Mouse (Mus musculus): ENCODE measurements around the gene Fam185a. TPM values are rescaled to one million over a fixed set of nuclear protein-coding genes. Genes with fewer than 3 reads are reported as not detected.

The Fam185a gene
- polyA plus RNA-seq, 1 experiment from 2014 or later, result 9.4 TPM

DNA sequence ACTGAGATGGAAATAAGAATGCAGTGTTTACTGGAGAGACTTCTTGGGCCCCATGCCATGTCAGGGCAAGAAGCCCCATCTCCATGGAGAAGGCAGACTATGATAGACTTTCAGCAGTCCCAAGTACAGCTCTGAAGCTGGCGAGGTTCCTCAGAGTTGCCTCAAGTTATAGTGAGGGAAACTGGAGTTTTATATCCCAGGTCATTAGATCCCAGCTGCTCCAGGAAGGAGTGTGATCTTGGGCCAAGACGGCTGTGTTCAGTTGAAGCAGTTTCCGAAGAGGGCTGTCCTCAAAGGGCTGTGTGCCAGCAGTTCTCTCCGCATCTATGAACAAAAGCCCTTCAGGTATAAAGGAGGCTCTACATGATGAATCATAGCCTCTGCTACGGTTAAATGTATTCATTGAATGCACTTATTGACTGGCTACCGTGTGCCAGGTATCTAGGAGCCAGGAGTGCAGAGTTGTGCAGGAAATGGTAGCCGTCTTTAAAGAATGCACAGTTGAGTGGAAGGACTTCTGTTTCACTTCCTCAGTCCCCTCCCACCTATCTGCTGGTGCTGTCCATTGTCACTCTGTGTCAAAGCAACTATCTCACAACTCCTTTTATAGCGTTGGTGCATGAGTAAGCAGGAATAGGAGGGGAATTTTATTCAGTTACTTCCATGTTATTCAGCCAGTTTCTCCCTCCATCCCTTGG, 16.2 kb downstream of the Fam185a start:
- peak; percentile 74 for ATAC-seq (ENCODE audit: low read depth)
- WGBS, result 59% methylated on average over 8 of the region's 8 CpGs
- Histone ChIP-seq H3K36me3 (ENCODE audit: control insufficient read depth, insufficient read depth, low read length) (no peaks in the 10 kb centered on the region), H3K9ac (replicated peaks; ENCODE audit: low read depth, low read length) (no peak overlapping the region), H3K27ac (ENCODE audit: low read depth, low read length) (no peak overlapping the region), H3K4me3 (ENCODE audit: low read depth, low read length) (no peak overlapping the region), H3K4me2 (ENCODE audit: low read depth, low read length) (no peak overlapping the region), H3K27me3 (ENCODE audit: control insufficient read depth, insufficient read depth, low read length) (no peaks in the 10 kb centered on the region), H3K9me3 (ENCODE audit: control insufficient read depth, low read length) (no peaks in the 10 kb centered on the region), H3K4me1 (ENCODE audit: control insufficient read depth, insufficient read depth, low read length) (no peaks in the 10 kb centered on the region)

GRCm38 (mm10) chr5:21467387-21467786, 42.6 kb downstream of the Fam185a start:
- H3K4me1 ChIP-seq (ENCODE audit: control insufficient read depth, insufficient read depth, low read length), result no peaks in the 10 kb centered on the region
- no peak overlapping the region for H3K4me2 ChIP-seq (ENCODE audit: low read depth, low read length)
- H3K27ac ChIP-seq (ENCODE audit: low read depth, low read length), result no peak overlapping the region
- no peak overlapping the region for H3K9ac ChIP-seq (replicated peaks; ENCODE audit: low read depth, low read length)
- no peaks in the 10 kb centered on the region for H3K27me3 ChIP-seq (ENCODE audit: control insufficient read depth, insufficient read depth, low read length)
- H3K4me3 ChIP-seq (ENCODE audit: low read depth, low read length), result no peak overlapping the region
- no peak for ATAC-seq (ENCODE audit: low read depth)
- H3K36me3 ChIP-seq (ENCODE audit: control insufficient read depth, insufficient read depth, low read length), result no peaks in the 10 kb centered on the region
- no peaks in the 10 kb centered on the region for H3K9me3 ChIP-seq (ENCODE audit: control insufficient read depth, low read length)
- 79% methylated on average over 7 of the region's 7 CpGs for WGBS

- H3K36me3 ChIP-seq (ENCODE audit: control insufficient read depth, insufficient read depth, low read length), result no peaks in the 10 kb centered on the region
- H3K4me2 ChIP-seq (ENCODE audit: low read depth, low read length), result no peak overlapping the region
- no peak overlapping the region for H3K27ac ChIP-seq (ENCODE audit: low read depth, low read length)
- no peak overlapping the region for H3K4me3 ChIP-seq (ENCODE audit: low read depth, low read length)
- ATAC-seq (ENCODE audit: low read depth), result no peak
- no peak overlapping the region for H3K9ac ChIP-seq (replicated peaks; ENCODE audit: low read depth, low read length)
- no peaks in the 10 kb centered on the region for H3K4me1 ChIP-seq (ENCODE audit: control insufficient read depth, insufficient read depth, low read length)
- no peaks in the 10 kb centered on the region for H3K27me3 ChIP-seq (ENCODE audit: control insufficient read depth, insufficient read depth, low read length)
- 93% methylated on average over 12 of the region's 12 CpGs for WGBS
- no peaks in the 10 kb centered on the region for H3K9me3 ChIP-seq (ENCODE audit: control insufficient read depth, low read length)
These were observed 43.3 kb downstream of the Fam185a start for GRCm38 (mm10) chr5:21468100-21468499.

DNA sequence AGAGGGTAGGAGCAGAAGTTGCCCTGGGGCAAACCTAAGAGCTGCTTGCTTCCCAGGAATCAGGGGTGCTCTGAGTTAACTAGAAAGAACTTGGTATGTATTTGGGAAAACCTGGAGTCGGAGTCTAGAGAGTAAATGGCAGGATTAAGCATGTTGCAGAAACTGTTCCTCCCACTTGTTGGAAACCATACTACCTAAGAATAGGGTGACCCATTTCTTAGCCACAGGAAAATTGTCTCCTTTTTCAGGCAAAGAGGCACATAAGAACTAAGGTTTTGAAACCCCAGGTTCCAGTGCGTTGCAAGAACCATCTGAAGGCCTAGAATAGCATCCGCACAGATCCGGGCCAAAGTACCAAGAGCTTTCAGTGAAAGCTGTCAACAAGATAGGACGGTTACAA, 53.7 kb downstream of the Fam185a start:
- WGBS, result 97% methylated on average over 5 of the region's 5 CpGs
- Histone ChIP-seq H3K4me2 (ENCODE audit: low read depth, low read length) (no peak overlapping the region), H3K4me1 (ENCODE audit: control insufficient read depth, insufficient read depth, low read length) (no peaks in the 10 kb centered on the region), H3K36me3 (ENCODE audit: control insufficient read depth, insufficient read depth, low read length) (no peaks in the 10 kb centered on the region), H3K9ac (replicated peaks; ENCODE audit: low read depth, low read length) (no peak overlapping the region), H3K9me3 (ENCODE audit: control insufficient read depth, low read length) (no peaks in the 10 kb centered on the region), H3K4me3 (ENCODE audit: low read depth, low read length) (no peak overlapping the region), H3K27ac (ENCODE audit: low read depth, low read length) (no peak overlapping the region), H3K27me3 (ENCODE audit: control insufficient read depth, insufficient read depth, low read length) (no peaks in the 10 kb centered on the region)
- ATAC-seq (ENCODE audit: low read depth), result no peak

DNA sequence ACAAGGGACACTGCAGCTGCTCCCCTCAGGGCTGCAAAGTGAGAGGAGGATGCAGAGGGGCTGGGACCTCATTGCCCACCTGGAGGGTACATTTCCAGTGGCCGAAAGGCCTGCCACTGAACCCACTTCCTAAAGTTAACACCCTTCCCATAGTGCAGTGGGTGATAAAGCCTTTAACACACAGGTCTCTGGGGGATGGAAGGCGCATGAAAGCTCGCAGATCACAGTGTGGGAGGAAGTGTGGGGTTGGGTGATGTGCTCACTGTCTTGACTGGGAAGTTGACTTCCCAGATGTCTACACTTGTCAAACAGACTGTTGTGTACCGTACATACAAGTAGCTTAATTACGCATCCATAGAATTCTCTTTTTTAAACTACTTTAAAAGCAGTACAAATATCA, 55.0 kb downstream of the Fam185a start:
- no peaks in the 10 kb centered on the region for H3K4me1 ChIP-seq (ENCODE audit: control insufficient read depth, insufficient read depth, low read length)
- 90% methylated on average over 5 of the region's 5 CpGs for WGBS

DNA sequence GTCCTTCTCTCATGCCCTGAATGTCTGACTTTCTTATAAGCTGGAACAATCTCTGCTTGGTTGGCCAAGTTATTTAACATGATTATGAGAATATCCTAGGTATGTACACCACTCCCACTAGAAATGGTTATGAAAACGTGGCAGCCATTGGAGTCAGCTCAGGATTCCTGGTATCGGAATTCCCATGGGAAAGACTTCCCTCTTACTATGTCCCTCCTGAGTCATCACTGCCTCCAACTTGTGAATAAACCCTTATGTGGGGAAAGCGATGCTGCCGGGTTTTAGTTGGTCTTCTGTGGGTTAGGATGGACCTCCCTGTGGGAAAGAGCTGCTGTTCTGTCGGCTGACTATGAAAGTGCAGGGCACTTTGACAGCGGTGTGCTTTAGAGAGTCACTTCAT, 56.8 kb downstream of the Fam185a start:
- Histone ChIP-seq H3K27me3 (ENCODE audit: control insufficient read depth, insufficient read depth, low read length) (no peaks in the 10 kb centered on the region), H3K36me3 (ENCODE audit: control insufficient read depth, insufficient read depth, low read length) (no peaks in the 10 kb centered on the region), H3K27ac (ENCODE audit: low read depth, low read length) (no peak overlapping the region), H3K4me2 (ENCODE audit: low read depth, low read length) (no peak overlapping the region), H3K9ac (replicated peaks; ENCODE audit: low read depth, low read length) (no peak overlapping the region), H3K9me3 (ENCODE audit: control insufficient read depth, low read length) (no peaks in the 10 kb centered on the region), H3K4me3 (ENCODE audit: low read depth, low read length) (no peak overlapping the region), H3K4me1 (ENCODE audit: control insufficient read depth, insufficient read depth, low read length) (no peaks in the 10 kb centered on the region)
- no peak for ATAC-seq (ENCODE audit: low read depth)
- 77% methylated on average over 6 of the region's 6 CpGs for WGBS

More for the DNA sequence above, 55.0 kb downstream of the Fam185a start:
- no peak overlapping the region for H3K27ac ChIP-seq (ENCODE audit: low read depth, low read length)
- H3K9ac ChIP-seq (replicated peaks; ENCODE audit: low read depth, low read length), result no peak overlapping the region
- H3K4me2 ChIP-seq (ENCODE audit: low read depth, low read length), result no peak overlapping the region
- H3K4me3 ChIP-seq (ENCODE audit: low read depth, low read length), result no peak overlapping the region
- no peaks in the 10 kb centered on the region for H3K27me3 ChIP-seq (ENCODE audit: control insufficient read depth, insufficient read depth, low read length)
- no peaks in the 10 kb centered on the region for H3K9me3 ChIP-seq (ENCODE audit: control insufficient read depth, low read length)
- no peaks in the 10 kb centered on the region for H3K36me3 ChIP-seq (ENCODE audit: control insufficient read depth, insufficient read depth, low read length)
- ATAC-seq (ENCODE audit: low read depth), result no peak

DNA sequence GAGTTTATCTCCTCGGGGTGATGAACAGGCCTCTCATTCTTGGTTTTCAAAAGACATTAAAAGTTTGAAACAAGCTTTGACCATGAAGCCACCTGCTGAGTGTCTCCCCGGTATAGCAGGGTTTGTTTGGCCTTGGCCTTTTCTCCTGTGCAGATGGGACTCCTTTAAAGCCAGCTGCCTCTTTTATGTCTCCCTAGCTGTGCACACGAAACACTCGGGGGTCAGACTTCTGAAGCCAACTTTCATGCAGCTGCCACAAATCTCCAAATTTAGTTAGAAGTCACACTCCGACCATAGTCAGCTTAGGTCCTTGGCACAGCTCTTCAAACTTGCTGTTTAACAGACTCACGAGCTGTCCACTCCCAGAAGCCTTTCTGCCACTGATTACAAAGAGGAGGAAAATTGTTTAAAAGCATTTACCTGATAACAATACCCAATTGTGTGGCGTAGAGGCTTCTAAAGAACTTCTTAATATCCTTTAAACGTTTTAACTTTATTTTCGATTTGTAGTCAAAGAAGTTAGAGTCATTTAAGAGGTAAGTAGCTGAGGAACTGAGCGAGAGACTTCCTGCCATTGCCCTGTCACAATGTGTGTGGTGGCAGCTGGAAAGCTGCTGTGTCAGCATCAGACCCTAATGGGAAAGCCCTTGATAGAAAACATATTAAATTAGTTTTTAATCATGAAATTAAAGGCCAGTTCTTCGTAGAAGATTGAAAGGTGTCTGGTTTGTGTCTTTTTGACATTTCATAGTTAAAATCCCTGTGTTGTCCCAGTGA, 57.9 kb downstream of the Fam185a start:
- WGBS, result 31% methylated on average over 11 of the region's 11 CpGs
- no peak overlapping the region for H3K9ac ChIP-seq (replicated peaks; ENCODE audit: low read depth, low read length)
- H3K4me1 ChIP-seq (ENCODE audit: control insufficient read depth, insufficient read depth, low read length), result no peaks in the 10 kb centered on the region
- no peak overlapping the region for H3K27ac ChIP-seq (ENCODE audit: low read depth, low read length)
- no peaks in the 10 kb centered on the region for H3K36me3 ChIP-seq (ENCODE audit: control insufficient read depth, insufficient read depth, low read length)
- H3K4me2 ChIP-seq (ENCODE audit: low read depth, low read length), result no peak overlapping the region
- H3K9me3 ChIP-seq (ENCODE audit: control insufficient read depth, low read length), result no peaks in the 10 kb centered on the region
- H3K27me3 ChIP-seq (ENCODE audit: control insufficient read depth, insufficient read depth, low read length), result no peaks in the 10 kb centered on the region
- H3K4me3 ChIP-seq (ENCODE audit: low read depth, low read length), result no peak overlapping the region
- ATAC-seq (ENCODE audit: low read depth), result no peak

GRCm38 (mm10) chr5:21483275-21483674, 58.5 kb downstream of the Fam185a start:
- Histone ChIP-seq H3K9ac (replicated peaks; ENCODE audit: low read depth, low read length) (no peak overlapping the region), H3K4me2 (ENCODE audit: low read depth, low read length) (no peak overlapping the region), H3K27me3 (ENCODE audit: control insufficient read depth, insufficient read depth, low read length) (no peaks in the 10 kb centered on the region), H3K4me1 (ENCODE audit: control insufficient read depth, insufficient read depth, low read length) (no peaks in the 10 kb centered on the region), H3K36me3 (ENCODE audit: control insufficient read depth, insufficient read depth, low read length) (no peaks in the 10 kb centered on the region), H3K27ac (ENCODE audit: low read depth, low read length) (no peak overlapping the region), H3K4me3 (ENCODE audit: low read depth, low read length) (no peak overlapping the region), H3K9me3 (ENCODE audit: control insufficient read depth, low read length) (no peaks in the 10 kb centered on the region)
- no peak for ATAC-seq (ENCODE audit: low read depth)
- 83% methylated on average over 8 of the region's 8 CpGs for WGBS

DNA sequence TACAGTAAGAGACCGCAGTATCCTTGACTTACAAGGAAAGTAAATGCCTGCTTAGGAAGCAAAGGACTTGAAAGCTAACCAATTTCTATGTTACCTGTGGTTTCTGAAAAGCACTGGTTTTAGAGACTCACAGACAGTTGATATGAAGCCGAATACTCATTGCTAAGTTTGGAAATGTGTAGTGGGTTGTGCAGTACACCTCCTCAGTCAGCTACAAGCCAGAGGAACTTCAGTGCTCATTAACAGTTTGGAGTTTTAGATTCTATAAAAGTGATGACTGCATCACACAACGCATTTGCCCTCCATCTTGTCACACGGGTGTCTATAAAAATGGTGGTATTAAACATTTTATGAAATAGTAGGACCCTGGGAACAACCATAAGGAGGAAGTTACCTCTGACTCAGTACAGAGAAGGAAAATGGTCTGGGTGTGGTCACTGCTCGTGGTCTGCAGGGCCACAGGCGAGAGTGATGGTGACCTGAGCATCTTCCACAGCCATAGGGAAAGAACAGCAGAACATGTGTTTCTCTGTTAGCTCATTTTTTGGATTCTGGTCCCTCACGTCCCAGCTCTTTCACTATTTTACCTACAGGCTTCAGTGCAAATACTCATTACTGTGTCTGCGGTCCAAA, 60.6 kb downstream of the Fam185a start:
- Histone ChIP-seq H3K36me3 (ENCODE audit: control insufficient read depth, insufficient read depth, low read length) (no peaks in the 10 kb centered on the region), H3K4me1 (ENCODE audit: control insufficient read depth, insufficient read depth, low read length) (no peaks in the 10 kb centered on the region), H3K27ac (ENCODE audit: low read depth, low read length) (no peak overlapping the region), H3K9me3 (ENCODE audit: control insufficient read depth, low read length) (no peaks in the 10 kb centered on the region), H3K27me3 (ENCODE audit: control insufficient read depth, insufficient read depth, low read length) (no peaks in the 10 kb centered on the region), H3K4me2 (ENCODE audit: low read depth, low read length) (no peak overlapping the region), H3K4me3 (ENCODE audit: low read depth, low read length) (no peak overlapping the region), H3K9ac (replicated peaks; ENCODE audit: low read depth, low read length) (no peak overlapping the region)
- ATAC-seq (ENCODE audit: low read depth), result no peak
- 93% methylated on average over 8 of the region's 8 CpGs for WGBS
